Mouse (Mus musculus) limb, embryonic 15.5 days (tissue): ENCODE results near the gene Kctd20. TPM values are rescaled to one million over a fixed set of nuclear protein-coding genes. Genes with fewer than 3 reads are reported as not detected.
A peak's percentile ranks its signal among the peaks of the same experiment; 100 is the strongest.

Experiments used
- ATAC-seq: fragments of 200-750 bp; cut with Nextera tagmentation; 2 replicates; pipeline ENCODE4 v1.8.0; 2017; ENCODE audit warnings: low read depth, moderate TSS enrichment; ENCODE audit not compliant: insufficient number of reproducible peaks, low FRiP score, low TSS enrichment
- H3K27ac ChIP-seq: fragments of 300-500 bp; sonication (generic); 2 replicates; pipeline ENCODE4 v1.5.1; 2015; ENCODE audit warnings: moderate library complexity, mild to moderate bottlenecking, inconsistent platforms
- H3K27me3 ChIP-seq: fragments of 300-500 bp; sonication (generic); 2 replicates; pipeline ENCODE4 v1.6.1; 2015; ENCODE audit warnings: inconsistent platforms
- H3K36me3 ChIP-seq: fragments of 300-500 bp; sonication (generic); 2 replicates; pipeline ENCODE4 v1.6.1; 2015; ENCODE audit warnings: inconsistent platforms
- H3K4me1 ChIP-seq: fragments of 300-500 bp; sonication (generic); 2 replicates; pipeline ENCODE4 v1.6.1; 2015; ENCODE audit warnings: inconsistent platforms
- H3K4me2 ChIP-seq: fragments of 300-500 bp; sonication (generic); 2 replicates; pipeline ENCODE4 v1.6.1; 2015; ENCODE audit warnings: mild to moderate bottlenecking, inconsistent platforms
- H3K4me3 ChIP-seq: fragments of 300-500 bp; sonication (generic); 2 replicates; pipeline ENCODE4 v1.5.1; 2015; ENCODE audit warnings: mild to moderate bottlenecking, inconsistent platforms
- H3K9ac ChIP-seq: fragments of 300-500 bp; sonication (generic); 2 replicates; pipeline ENCODE4 v1.6.1; 2015; ENCODE audit warnings: inconsistent platforms
- H3K9me3 ChIP-seq: fragments of 300-500 bp; sonication (generic); 2 replicates; pipeline ENCODE4 v1.6.1; 2016; ENCODE audit warnings: inconsistent platforms
- WGBS: fragments of 180-500 bp; shearing (Covaris S2); methylation state at CpG from one replicate; pipeline ENCODE4 v1.1.7; 2015; 5-methylcytosine and 5-hydroxymethylcytosine counted together
- polyA plus RNA-seq: library from polyadenylated mRNA; unstranded; fragments of >200 nt; fragmentation: Nextera tagmentation; extraction: Ambion mirVana; gene quantifications from 2 replicates; pipeline ENCODE4 v1.2.1, GENCODE M21; 2015

Gene Kctd20
- polyA plus RNA-seq, 1 experiment from 2014 or later = 98.7 TPM

GRCm38 (mm10) chr17:28921086-28921485 lies 30.7 kb upstream of the Kctd20 start:
- no peak for ATAC-seq
- Histone ChIP-seq H3K27me3 (no peaks in the 10 kb centered on the region), H3K9ac (no peak overlapping the region), H3K4me2 (no peak overlapping the region), H3K27ac (no peak overlapping the region), H3K4me1 (no peaks in the 10 kb centered on the region), H3K4me3 (no peak overlapping the region), H3K9me3 (no peaks in the 10 kb centered on the region), H3K36me3 (no peaks in the 10 kb centered on the region)
- 73% methylated on average over 8 of the region's 8 CpGs for WGBS

- Histone ChIP-seq H3K36me3 (no peaks in the 10 kb centered on the region), H3K4me1 (0 out of 2 replicates have a peak, but pooled peaks cover 2% of the 10 kb centered on the region), H3K9me3 (no peaks in the 10 kb centered on the region), H3K9ac (no peak overlapping the region), H3K27me3 (no peaks in the 10 kb centered on the region), H3K27ac (no peak overlapping the region), H3K4me2 (no peak overlapping the region), H3K4me3 (no peak overlapping the region)
- 67% methylated on average over 6 of the region's 6 CpGs for WGBS
- ATAC-seq = no peak
Observed at GRCm38 (mm10) chr17:28922096-28922495, 29.7 kb upstream of the Kctd20 start.

- Histone ChIP-seq H3K27me3 (no peaks in the 10 kb centered on the region), H3K4me2 (no peak overlapping the region), H3K4me1 (peaks cover 3% of the 10 kb centered on the region), H3K9me3 (no peaks in the 10 kb centered on the region), H3K27ac (no peak overlapping the region), H3K9ac (no peak overlapping the region), H3K36me3 (no peaks in the 10 kb centered on the region), H3K4me3 (no peak overlapping the region)
- 75% methylated on average over 8 of the region's 8 CpGs for WGBS
- no peak for ATAC-seq
Observed at GRCm38 (mm10) chr17:28924957-28925595, 26.7 kb upstream of the Kctd20 start.

GRCm38 (mm10) chr17:28926380-28926779 lies 25.4 kb upstream of the Kctd20 start:
- no peak overlapping the region for H3K4me3 ChIP-seq
- no peak overlapping the region for H3K9ac ChIP-seq
- H3K4me2 ChIP-seq = no peak overlapping the region
- ATAC-seq = no peak
- no peaks in the 10 kb centered on the region for H3K9me3 ChIP-seq
- 17% methylated on average over 13 of the region's 13 CpGs for WGBS
- no peak overlapping the region for H3K27ac ChIP-seq
- H3K36me3 ChIP-seq = no peaks in the 10 kb centered on the region
- no peaks in the 10 kb centered on the region for H3K27me3 ChIP-seq
- H3K4me1 ChIP-seq = peaks cover 12% of the 10 kb centered on the region

GRCm38 (mm10) chr17:28926866-28927635 lies 24.7 kb upstream of the Kctd20 start:
- H3K4me2 ChIP-seq = no peak overlapping the region
- no peak overlapping the region for H3K9ac ChIP-seq
- no peak overlapping the region for H3K27ac ChIP-seq
- H3K9me3 ChIP-seq = no peaks in the 10 kb centered on the region
- no peak for ATAC-seq
- H3K4me1 ChIP-seq = peaks cover 12% of the 10 kb centered on the region
- WGBS = 47% methylated on average over 15 of the region's 15 CpGs
- H3K27me3 ChIP-seq = no peaks in the 10 kb centered on the region
- no peaks in the 10 kb centered on the region for H3K36me3 ChIP-seq
- no peak overlapping the region for H3K4me3 ChIP-seq

- 71% methylated on average over 9 of the region's 9 CpGs for WGBS
- no peaks in the 10 kb centered on the region for H3K9me3 ChIP-seq
- H3K4me3 ChIP-seq = no peak overlapping the region
- no peak overlapping the region for H3K27ac ChIP-seq
- no peak for ATAC-seq
- H3K4me2 ChIP-seq = no peak overlapping the region
- H3K9ac ChIP-seq = no peak overlapping the region
- H3K36me3 ChIP-seq = no peaks in the 10 kb centered on the region
- no peaks in the 10 kb centered on the region for H3K27me3 ChIP-seq
- H3K4me1 ChIP-seq = peaks cover 12% of the 10 kb centered on the region
Observed at GRCm38 (mm10) chr17:28928004-28928403, 23.7 kb upstream of the Kctd20 start.

- H3K36me3 ChIP-seq = no peaks in the 10 kb centered on the region
- ATAC-seq = no peak
- no peak overlapping the region for H3K4me2 ChIP-seq
- WGBS = 92% methylated on average over 4 of the region's 4 CpGs
- no peaks in the 10 kb centered on the region for H3K9me3 ChIP-seq
- no peak overlapping the region for H3K27ac ChIP-seq
- H3K27me3 ChIP-seq = no peaks in the 10 kb centered on the region
- H3K4me1 ChIP-seq = peaks cover 12% of the 10 kb centered on the region
- no peak overlapping the region for H3K9ac ChIP-seq
- H3K4me3 ChIP-seq = no peak overlapping the region
Observed at GRCm38 (mm10) chr17:28929369-28929768, 22.4 kb upstream of the Kctd20 start.

- H3K4me1 ChIP-seq = peaks cover 12% of the 10 kb centered on the region
- H3K36me3 ChIP-seq = no peaks in the 10 kb centered on the region
- peak overlapping the region; percentile 4; the same call in 1 of the 2 replicates for H3K4me2 ChIP-seq
- H3K4me3 ChIP-seq = no peak overlapping the region
- H3K9me3 ChIP-seq = no peaks in the 10 kb centered on the region
- WGBS = 13% methylated on average over 14 of the region's 14 CpGs
- H3K27me3 ChIP-seq = no peaks in the 10 kb centered on the region
- peak; percentile 71 for ATAC-seq
- no peak overlapping the region for H3K9ac ChIP-seq
- peak overlapping the region; percentile 63 for H3K27ac ChIP-seq
Observed at GRCm38 (mm10) chr17:28930392-28931074, 21.2 kb upstream of the Kctd20 start.

- H3K9me3 ChIP-seq = no peaks in the 10 kb centered on the region; the same call in 1 of the 2 replicates
- no peak overlapping the region for H3K9ac ChIP-seq
- no peak for ATAC-seq
- peaks cover 10% of the 10 kb centered on the region for H3K4me1 ChIP-seq
- no peak overlapping the region for H3K4me3 ChIP-seq
- peak overlapping the region; percentile 55; the same call in 1 of the 2 replicates for H3K27ac ChIP-seq
- no peaks in the 10 kb centered on the region for H3K36me3 ChIP-seq
- WGBS = 88% methylated on average over 18 of the region's 18 CpGs
- H3K27me3 ChIP-seq = no peaks in the 10 kb centered on the region
- H3K4me2 ChIP-seq = no peak overlapping the region
Observed at GRCm38 (mm10) chr17:28931436-28932211, 20.1 kb upstream of the Kctd20 start.

GRCm38 (mm10) chr17:28932274-28932673 lies 19.5 kb upstream of the Kctd20 start:
- Histone ChIP-seq H3K4me2 (no peak overlapping the region), H3K9me3 (no peaks in the 10 kb centered on the region; the same call in 1 of the 2 replicates), H3K9ac (no peak overlapping the region), H3K4me1 (peaks cover 10% of the 10 kb centered on the region), H3K36me3 (no peaks in the 10 kb centered on the region), H3K27ac (no peak overlapping the region), H3K27me3 (no peaks in the 10 kb centered on the region), H3K4me3 (no peak overlapping the region)
- ATAC-seq = no peak
- 86% methylated on average over 4 of the region's 4 CpGs for WGBS

GRCm38 (mm10) chr17:28934120-28934916 lies 17.4 kb upstream of the Kctd20 start:
- H3K27ac ChIP-seq = no peak overlapping the region
- H3K4me2 ChIP-seq = no peak overlapping the region
- peaks cover 10% of the 10 kb centered on the region for H3K4me1 ChIP-seq
- WGBS = 67% methylated on average over 19 of the region's 19 CpGs
- no peak overlapping the region for H3K9ac ChIP-seq
- no peaks in the 10 kb centered on the region; the same call in 1 of the 2 replicates for H3K9me3 ChIP-seq
- ATAC-seq = no peak
- no peak overlapping the region for H3K4me3 ChIP-seq
- H3K27me3 ChIP-seq = no peaks in the 10 kb centered on the region
- no peaks in the 10 kb centered on the region for H3K36me3 ChIP-seq
